Mouse (Mus musculus): ENCODE measurements around the gene St3gal6.

DNA sequence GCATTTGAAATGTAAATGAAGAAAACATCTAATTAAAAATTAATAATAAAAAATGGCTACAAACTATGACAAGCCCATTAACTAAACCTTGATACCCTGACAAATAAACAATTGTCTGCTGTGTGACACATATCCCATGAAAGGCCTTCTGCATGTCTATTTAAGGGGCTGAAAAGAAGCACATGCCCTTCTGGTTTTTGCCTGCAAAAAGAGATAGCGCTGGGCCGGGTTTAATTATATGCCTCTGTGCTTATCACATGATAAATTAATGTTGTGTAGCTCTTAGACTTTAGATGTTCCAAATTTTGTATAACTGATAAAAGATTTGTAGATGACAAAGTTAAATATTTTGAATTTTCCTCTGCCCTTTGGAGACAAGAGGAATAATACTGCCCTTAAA is 9.2 kb upstream of the St3gal6 start:
- no peak for TF ChIP-seq CTCF (IDR thresholded peaks at IDR 0.05)
- no peak for TF ChIP-seq POLR2A (IDR thresholded peaks at IDR 0.05; ENCODE audit: insufficient read depth, low read depth, low read length)
- TF ChIP-seq EP300 (IDR thresholded peaks at IDR 0.05; ENCODE audit: insufficient read depth, low read depth, low read length): no peak

Data from heart, adult 2 months (tissue).